Mouse (Mus musculus) lung, embryonic 15.5 days (tissue): ENCODE results near the gene Alg9. TPM values are rescaled to one million over a fixed set of nuclear protein-coding genes. Genes with fewer than 3 reads are reported as not detected.

Source experiments
- ATAC-seq: fragments of 200-750 bp; cut with Nextera tagmentation; 2 replicates; pipeline ENCODE4 v1.8.0; 2017; ENCODE audit warnings: moderate number of reproducible peaks, borderline replicate concordance; ENCODE audit not compliant: low FRiP score, low TSS enrichment; ENCODE audit errors: extremely low read depth
- H3K27ac ChIP-seq: fragments of 300-500 bp; sonication (generic); 2 replicates; pipeline ENCODE4 v1.5.1; 2015; ENCODE audit warnings: moderate library complexity, mild to moderate bottlenecking, inconsistent platforms
- H3K27me3 ChIP-seq: fragments of 300-500 bp; sonication (generic); 2 replicates; pipeline ENCODE4 v1.6.1; 2015; ENCODE audit warnings: inconsistent platforms
- H3K36me3 ChIP-seq: fragments of 300-500 bp; sonication (generic); 2 replicates; pipeline ENCODE4 v1.6.1; 2015; ENCODE audit warnings: inconsistent platforms
- H3K4me1 ChIP-seq: fragments of 300-500 bp; sonication (generic); 2 replicates; pipeline ENCODE4 v1.6.1; 2015; ENCODE audit warnings: inconsistent platforms
- H3K4me2 ChIP-seq: fragments of 300-500 bp; sonication (generic); 2 replicates; pipeline ENCODE4 v1.6.1; 2015; ENCODE audit warnings: inconsistent platforms, mild to moderate bottlenecking, moderate library complexity
- H3K4me3 ChIP-seq: fragments of 300-500 bp; sonication (generic); 2 replicates; pipeline ENCODE4 v1.5.1; 2015; ENCODE audit warnings: mild to moderate bottlenecking, inconsistent platforms
- H3K9ac ChIP-seq: fragments of 300-500 bp; sonication (generic); 2 replicates; pipeline ENCODE4 v1.6.1; 2015; ENCODE audit warnings: inconsistent platforms
- H3K9me3 ChIP-seq: fragments of 300-500 bp; sonication (generic); 2 replicates; pipeline ENCODE4 v1.6.1; 2016; ENCODE audit warnings: inconsistent platforms
- WGBS: fragments of 180-500 bp; shearing (Covaris S2); methylation state at CpG from one replicate; pipeline ENCODE4 v1.1.7; 2015; 5-methylcytosine and 5-hydroxymethylcytosine counted together
- polyA plus RNA-seq: library from polyadenylated mRNA; unstranded; fragments of >200 nt; fragmentation: Nextera tagmentation; extraction: Ambion mirVana; gene quantifications from 2 replicates; pipeline ENCODE4 v1.2.1, GENCODE M21; 2015

Alg9 gene
- polyA plus RNA-seq, 1 experiment from 2014 or later: 39.5 TPM

GRCm38 (mm10) chr9:50847606-50848368 lies 73.0 kb downstream of the Alg9 start:
- Histone ChIP-seq H3K9me3 (no peaks in the 10 kb centered on the region), H3K4me2 (no peak overlapping the region), H3K36me3 (no peaks in the 10 kb centered on the region), H3K4me3 (no peak overlapping the region), H3K27me3 (no peaks in the 10 kb centered on the region), H3K27ac (peak overlapping the region; percentile 56), H3K9ac (no peak overlapping the region), H3K4me1 (peaks cover 33% of the 10 kb centered on the region)
- ATAC-seq: no peak
- WGBS: 43% methylated on average over 12 of the region's 12 CpGs

- Histone ChIP-seq H3K9ac (no peak overlapping the region), H3K27ac (no peak overlapping the region; the same call in 1 of the 2 replicates), H3K4me2 (no peak overlapping the region), H3K4me1 (peaks cover 39% of the 10 kb centered on the region), H3K9me3 (no peaks in the 10 kb centered on the region), H3K36me3 (no peaks in the 10 kb centered on the region), H3K27me3 (no peaks in the 10 kb centered on the region), H3K4me3 (no peak overlapping the region)
- WGBS: 63% methylated on average over 5 of the region's 5 CpGs
- no peak for ATAC-seq
Measured at GRCm38 (mm10) chr9:50848821-50849220, 74.0 kb downstream of the Alg9 start.

DNA sequence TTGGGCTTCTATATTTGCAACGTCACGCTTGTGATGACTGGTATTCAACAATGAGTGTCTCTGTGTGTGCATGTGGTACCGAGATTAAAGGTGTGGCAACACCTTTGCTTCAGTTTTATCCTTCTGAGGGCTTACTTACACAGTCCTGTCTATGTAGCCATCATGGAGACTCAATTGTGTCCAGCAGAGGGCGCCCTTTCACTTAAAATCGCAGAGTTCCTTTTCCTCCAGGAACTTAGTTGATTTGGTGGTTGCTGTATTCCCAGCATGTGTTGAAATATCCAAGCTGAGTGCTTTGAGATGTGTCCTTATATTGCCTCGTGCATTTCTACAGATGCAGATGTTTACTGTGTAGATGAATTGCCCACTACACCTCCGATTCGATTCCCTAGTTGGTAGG lies 74.4 kb downstream of the Alg9 start:
- Histone ChIP-seq H3K9ac (no peak overlapping the region), H3K36me3 (no peaks in the 10 kb centered on the region), H3K4me2 (peak overlapping the region; percentile 32; the same call in 1 of the 2 replicates), H3K27ac (no peak overlapping the region), H3K27me3 (no peaks in the 10 kb centered on the region), H3K4me1 (peaks cover 39% of the 10 kb centered on the region), H3K4me3 (no peak overlapping the region), H3K9me3 (no peaks in the 10 kb centered on the region)
- peak; percentile 64 for ATAC-seq
- 16% methylated on average over 8 of the region's 8 CpGs for WGBS

DNA sequence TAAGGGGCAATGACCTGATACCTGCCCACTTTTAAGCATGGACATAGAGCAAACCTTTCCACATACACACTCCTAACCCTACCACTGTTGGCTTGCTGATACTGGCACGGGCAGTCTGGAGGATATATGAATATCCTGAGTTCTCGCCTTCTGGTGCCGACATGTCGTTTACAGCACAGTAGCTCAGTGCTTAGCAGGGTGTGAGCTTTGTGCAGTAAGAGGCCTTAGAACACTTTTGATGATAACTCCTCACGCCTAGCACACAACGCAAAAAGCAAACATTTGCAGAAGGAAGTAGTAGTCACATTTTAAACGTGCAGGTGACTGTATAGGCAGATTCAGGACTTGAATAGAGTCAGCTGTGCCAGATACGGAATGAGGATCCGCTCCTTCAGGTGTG lies 74.9 kb downstream of the Alg9 start:
- no peak overlapping the region for H3K4me3 ChIP-seq
- no peaks in the 10 kb centered on the region for H3K36me3 ChIP-seq
- no peaks in the 10 kb centered on the region for H3K9me3 ChIP-seq
- ATAC-seq: no peak
- H3K9ac ChIP-seq: no peak overlapping the region
- no peak overlapping the region for H3K27ac ChIP-seq
- no peaks in the 10 kb centered on the region for H3K27me3 ChIP-seq
- peak overlapping the region; percentile 32 for H3K4me2 ChIP-seq
- WGBS: 46% methylated on average over 9 of the region's 9 CpGs
- H3K4me1 ChIP-seq: peaks cover 39% of the 10 kb centered on the region

DNA sequence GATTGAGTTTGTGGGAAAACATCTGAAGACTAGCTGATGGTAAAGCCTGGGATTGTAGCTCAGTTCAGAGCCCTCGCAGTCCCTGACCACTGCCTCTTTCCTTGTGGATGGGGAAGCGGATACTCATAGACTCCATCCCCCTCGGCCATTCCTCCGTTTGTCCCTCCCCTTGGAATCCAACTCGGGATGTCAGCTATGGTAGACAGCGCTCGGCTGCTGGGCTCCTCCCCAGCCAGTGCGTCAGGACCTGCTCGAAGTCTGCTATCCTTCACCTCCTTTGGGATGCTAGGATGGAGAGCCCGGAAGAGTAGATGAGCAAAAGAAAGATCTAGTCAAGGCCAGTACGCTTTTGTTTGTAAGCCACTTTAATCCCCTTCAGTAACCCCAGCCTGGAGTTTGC lies 75.5 kb downstream of the Alg9 start:
- H3K4me1 ChIP-seq: peaks cover 39% of the 10 kb centered on the region
- no peak overlapping the region for H3K9ac ChIP-seq
- H3K27me3 ChIP-seq: no peaks in the 10 kb centered on the region
- no peaks in the 10 kb centered on the region for H3K36me3 ChIP-seq
- no peak for ATAC-seq
- no peaks in the 10 kb centered on the region for H3K9me3 ChIP-seq
- WGBS: 18% methylated on average over 11 of the region's 11 CpGs
- H3K27ac ChIP-seq: 0 out of 2 replicates have a peak overlapping the region, but pooled peaks have one; percentile 0
- no peak overlapping the region for H3K4me3 ChIP-seq
- H3K4me2 ChIP-seq: peak overlapping the region; percentile 32

- H3K4me3 ChIP-seq: no peak overlapping the region
- H3K36me3 ChIP-seq: no peaks in the 10 kb centered on the region
- peak overlapping the region; percentile 32 for H3K4me2 ChIP-seq
- no peaks in the 10 kb centered on the region for H3K9me3 ChIP-seq
- no peak for ATAC-seq
- no peaks in the 10 kb centered on the region for H3K27me3 ChIP-seq
- 0 out of 2 replicates have a peak overlapping the region, but pooled peaks have one; percentile 0 for H3K27ac ChIP-seq
- H3K9ac ChIP-seq: no peak overlapping the region
- H3K4me1 ChIP-seq: peaks cover 39% of the 10 kb centered on the region
- WGBS: 29% methylated on average over 8 of the region's 8 CpGs
Measured at GRCm38 (mm10) chr9:50850713-50851112, 75.9 kb downstream of the Alg9 start.

DNA sequence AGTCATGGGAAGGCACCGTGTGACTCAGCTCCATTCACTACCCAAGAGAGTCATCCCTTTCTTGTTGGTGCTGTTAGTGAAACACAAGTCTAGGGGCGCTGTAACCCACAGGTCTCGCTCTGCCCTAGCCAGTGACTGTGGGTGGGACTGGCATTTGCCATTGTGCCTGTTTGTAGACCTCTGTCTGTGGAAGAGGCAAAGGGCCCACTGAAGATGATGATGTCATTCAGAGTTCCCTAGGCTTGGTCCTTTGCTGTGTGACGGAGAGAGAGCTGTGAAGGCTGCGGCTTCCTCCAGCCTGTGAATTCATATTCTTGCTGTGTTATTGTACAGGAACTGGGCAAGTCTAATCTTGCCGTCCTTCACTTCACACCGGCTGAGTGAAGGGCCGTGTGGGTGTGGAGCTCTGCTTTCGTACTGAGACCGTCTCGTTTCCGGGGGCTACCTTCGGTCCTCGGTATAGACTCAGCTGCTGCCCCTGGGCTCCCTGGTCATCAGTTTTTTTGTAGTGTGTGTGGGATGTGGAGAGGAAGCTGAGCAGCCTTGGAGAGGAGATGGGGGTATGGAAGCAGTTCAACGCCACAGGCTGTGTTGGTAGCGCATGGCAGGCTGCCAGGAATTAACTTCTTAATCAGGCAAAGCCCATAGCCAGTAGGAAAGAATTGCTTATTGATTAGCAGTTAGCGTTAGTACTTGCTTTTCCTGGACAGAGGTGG lies 78.0 kb downstream of the Alg9 start:
- Histone ChIP-seq H3K27me3 (no peaks in the 10 kb centered on the region), H3K36me3 (no peaks in the 10 kb centered on the region), H3K4me1 (peaks cover 43% of the 10 kb centered on the region), H3K9ac (no peak overlapping the region), H3K4me3 (no peak overlapping the region), H3K27ac (no peak overlapping the region), H3K9me3 (no peaks in the 10 kb centered on the region), H3K4me2 (0 out of 2 replicates have a peak overlapping the region, but pooled peaks have one; percentile 1)
- no peak for ATAC-seq
- 47% methylated on average over 17 of the region's 17 CpGs for WGBS

- H3K4me2 ChIP-seq: no peak overlapping the region
- no peak overlapping the region for H3K4me3 ChIP-seq
- H3K4me1 ChIP-seq: peaks cover 42% of the 10 kb centered on the region
- H3K27me3 ChIP-seq: no peaks in the 10 kb centered on the region
- no peak for ATAC-seq
- H3K9me3 ChIP-seq: no peaks in the 10 kb centered on the region
- no peak overlapping the region for H3K9ac ChIP-seq
- 75% methylated on average over 8 of the region's 8 CpGs for WGBS
- 0 out of 2 replicates have a peak, but pooled peaks cover 3% of the 10 kb centered on the region for H3K36me3 ChIP-seq
- H3K27ac ChIP-seq: no peak overlapping the region
Measured at GRCm38 (mm10) chr9:50854376-50854775, 79.6 kb downstream of the Alg9 start.

GRCm38 (mm10) chr9:50855133-50855766 lies 80.4 kb downstream of the Alg9 start:
- no peak for ATAC-seq
- no peaks in the 10 kb centered on the region for H3K27me3 ChIP-seq
- H3K36me3 ChIP-seq: peaks cover 12% of the 10 kb centered on the region; the same call in 1 of the 2 replicates
- no peak overlapping the region for H3K27ac ChIP-seq
- no peak overlapping the region for H3K9ac ChIP-seq
- WGBS: 90% methylated on average over 5 of the region's 5 CpGs
- no peak overlapping the region for H3K4me2 ChIP-seq
- H3K4me3 ChIP-seq: no peak overlapping the region
- peaks cover 33% of the 10 kb centered on the region for H3K4me1 ChIP-seq
- H3K9me3 ChIP-seq: no peaks in the 10 kb centered on the region

- Histone ChIP-seq H3K36me3 (peaks cover 16% of the 10 kb centered on the region), H3K4me2 (peak overlapping the region; percentile 73), H3K9ac (peak overlapping the region; percentile 48; the same call in 1 of the 2 replicates), H3K4me1 (peaks cover 28% of the 10 kb centered on the region), H3K27ac (peak overlapping the region; percentile 88), H3K27me3 (no peaks in the 10 kb centered on the region), H3K4me3 (peak overlapping the region; percentile 78), H3K9me3 (no peaks in the 10 kb centered on the region)
- ATAC-seq: no peak
- WGBS: 70% methylated on average over 5 of the region's 5 CpGs
Measured at GRCm38 (mm10) chr9:50855780-50856179, 81.0 kb downstream of the Alg9 start.

GRCm38 (mm10) chr9:50856341-50857081 lies 81.7 kb downstream of the Alg9 start:
- peak overlapping the region; percentile 88 for H3K27ac ChIP-seq
- no peaks in the 10 kb centered on the region for H3K27me3 ChIP-seq
- H3K36me3 ChIP-seq: peaks cover 24% of the 10 kb centered on the region
- peaks cover 24% of the 10 kb centered on the region for H3K4me1 ChIP-seq
- H3K9me3 ChIP-seq: no peaks in the 10 kb centered on the region
- H3K4me3 ChIP-seq: peak overlapping the region; percentile 78
- under 1% methylated on average over 45 of the region's 45 CpGs for WGBS
- peak overlapping the region; percentile 70 for H3K9ac ChIP-seq
- H3K4me2 ChIP-seq: peak overlapping the region; percentile 73
- peak; percentile 94 for ATAC-seq
